Mouse (Mus musculus): ENCODE results near the gene Mrpl54.
A peak's percentile ranks its signal among the peaks of the same experiment; 100 is the strongest.
"Not testable (repeated sequence)": the region's sequence is repeated elsewhere in the genome, so short reads cannot be mapped to it uniquely, and the experiment has no call there.

The Mrpl54 gene

DNA sequence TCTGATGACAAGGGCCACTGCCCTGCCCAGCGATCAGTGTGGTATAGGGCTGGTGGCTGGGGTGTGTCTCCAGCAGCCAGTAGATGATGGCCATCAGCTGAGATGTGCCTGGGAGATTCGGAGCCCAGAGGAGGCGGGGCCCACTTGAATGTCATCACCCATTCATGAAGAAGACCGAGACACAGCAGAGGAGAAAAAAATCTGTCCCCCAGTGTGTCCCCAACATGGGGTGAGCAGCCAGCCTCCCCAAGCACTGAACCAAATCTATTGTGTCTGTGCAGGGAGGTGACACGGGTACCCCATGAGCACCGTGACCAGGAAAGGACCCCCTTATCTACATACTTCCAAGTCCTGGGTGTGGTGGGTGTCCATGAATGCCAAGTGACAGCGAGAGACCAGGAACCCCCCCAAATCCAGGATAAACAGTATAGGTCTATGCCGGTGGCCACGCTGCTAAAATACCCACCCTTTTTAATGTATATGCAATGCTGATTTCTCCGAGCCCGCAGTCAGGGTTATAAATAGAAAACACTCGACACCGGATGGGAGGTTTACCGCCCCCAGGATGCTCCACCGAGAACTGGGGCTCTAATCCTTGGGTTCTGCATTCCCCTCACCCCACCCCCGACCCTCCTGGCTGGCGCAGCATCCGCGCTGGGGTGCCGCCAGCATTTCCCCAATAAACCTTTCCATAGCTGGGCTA, 36.8 kb downstream of the Mrpl54 start:
- no peak for DNase-seq (ENCODE audit: low spot score)

DNA sequence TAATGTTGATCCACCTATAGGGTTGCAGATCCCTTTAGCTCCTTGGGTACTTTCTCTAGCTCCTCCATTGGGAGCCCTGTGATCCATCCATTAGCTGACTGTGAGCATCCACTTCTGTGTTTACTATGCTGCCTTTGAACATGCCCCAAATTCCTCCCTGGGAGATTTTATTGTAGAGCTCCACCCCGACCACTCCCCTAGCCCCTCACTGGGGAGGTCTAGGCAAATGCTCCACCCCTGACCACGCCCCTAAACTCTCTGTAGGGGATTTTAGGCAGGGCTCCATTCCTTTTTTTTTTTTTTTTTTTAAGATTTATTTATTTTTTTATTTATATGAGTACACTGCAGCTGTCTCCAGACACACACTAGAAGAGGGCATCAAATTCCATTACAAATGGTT, 43.0 kb downstream of the Mrpl54 start:
- not testable (repeated sequence) for DNase-seq (ENCODE audit: low spot score)

DNA sequence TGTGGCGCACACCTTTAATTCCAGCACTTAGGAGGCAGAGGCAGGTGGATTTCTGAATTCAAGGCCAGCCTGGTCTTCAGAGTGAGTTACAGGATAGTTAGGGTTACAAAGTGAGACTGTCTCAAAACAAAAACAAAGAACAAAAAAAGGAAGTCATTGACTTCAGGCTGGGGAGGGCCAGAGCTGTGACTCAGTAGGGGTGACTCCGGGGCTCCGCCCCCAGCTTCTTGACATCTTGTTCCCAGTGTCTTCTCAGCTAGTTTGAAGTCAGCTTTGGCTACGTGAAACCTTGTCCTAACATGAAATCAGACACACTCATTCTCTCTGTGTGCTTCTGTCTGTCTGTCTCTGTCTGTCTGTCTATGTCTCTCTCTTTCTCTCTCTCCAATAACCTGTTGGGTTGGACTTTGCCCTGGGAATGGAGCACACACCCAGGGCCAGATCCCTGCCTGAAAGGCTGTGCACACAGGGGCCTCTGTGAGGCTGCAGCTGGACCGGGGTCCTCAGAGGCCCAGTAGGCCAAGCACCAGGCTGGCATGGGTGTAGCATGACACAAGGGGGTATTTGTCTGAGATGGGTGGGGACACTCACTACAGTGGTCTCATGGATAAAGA, 45.2 kb downstream of the Mrpl54 start:
- DNase-seq (ENCODE audit: low spot score), result no peak

DNA sequence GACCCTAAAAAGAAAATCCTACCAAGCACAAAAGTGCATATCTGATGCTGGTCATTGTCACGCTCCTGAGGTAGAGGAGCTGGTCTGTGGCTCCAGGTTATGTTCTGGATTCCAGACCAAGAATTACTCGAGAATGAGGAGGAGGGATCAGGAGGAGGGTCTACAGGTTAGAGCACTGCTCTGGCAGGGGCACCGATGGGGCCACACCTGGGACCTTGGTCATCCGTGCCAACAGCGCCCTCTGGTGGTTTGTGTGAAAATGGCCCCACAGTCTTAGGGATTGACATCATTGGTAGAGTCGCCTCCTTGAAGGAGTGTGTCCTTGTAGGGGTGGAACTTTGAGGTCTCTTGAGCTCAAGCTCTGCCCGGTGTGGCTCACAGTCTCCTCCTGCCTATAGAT, 48.8 kb downstream of the Mrpl54 start:
- DNase-seq (ENCODE audit: low spot score), result peak; percentile 36

DNA sequence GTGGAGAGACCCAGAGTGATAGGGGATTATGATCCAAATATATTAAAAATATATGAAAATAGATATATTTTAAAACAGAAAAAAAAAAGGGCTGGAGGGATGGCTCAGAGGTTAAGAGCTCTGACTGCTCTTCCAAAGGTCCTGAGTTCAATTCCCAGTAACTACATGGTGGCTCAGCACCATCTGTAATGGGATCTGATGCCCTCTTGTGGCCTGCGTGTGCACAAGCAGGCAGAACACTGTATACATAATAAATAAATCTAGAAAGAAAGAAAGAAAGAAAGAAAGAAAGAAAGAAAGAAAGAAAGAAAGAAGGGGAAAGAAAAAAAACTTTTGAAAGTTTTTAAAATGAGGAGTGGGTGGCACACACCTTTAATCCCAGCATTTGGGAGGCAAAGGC, 49.5 kb downstream of the Mrpl54 start:
- not testable (repeated sequence) for DNase-seq (ENCODE audit: low spot score)

DNA sequence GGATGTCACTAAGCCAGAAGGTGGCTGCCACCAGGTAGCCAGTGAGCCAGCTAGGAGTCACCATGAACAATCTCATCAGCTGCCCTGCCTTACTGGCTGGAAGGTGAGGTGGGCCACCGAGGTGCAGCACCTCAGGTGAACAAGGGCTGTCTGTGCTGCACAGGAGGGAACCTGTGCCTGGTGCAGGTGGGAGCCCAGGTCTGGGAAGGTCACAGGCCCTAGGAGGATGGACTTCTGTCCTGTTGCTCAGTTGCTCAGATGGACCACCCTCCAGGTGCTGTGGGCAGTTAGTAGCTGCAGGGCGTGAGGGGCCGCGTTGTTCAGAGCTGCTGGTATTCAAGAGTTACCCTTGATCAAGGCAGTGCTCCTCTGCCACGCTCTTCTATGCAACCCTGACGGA, 49.9 kb downstream of the Mrpl54 start:
- DNase-seq (ENCODE audit: low spot score), result no peak

DNA sequence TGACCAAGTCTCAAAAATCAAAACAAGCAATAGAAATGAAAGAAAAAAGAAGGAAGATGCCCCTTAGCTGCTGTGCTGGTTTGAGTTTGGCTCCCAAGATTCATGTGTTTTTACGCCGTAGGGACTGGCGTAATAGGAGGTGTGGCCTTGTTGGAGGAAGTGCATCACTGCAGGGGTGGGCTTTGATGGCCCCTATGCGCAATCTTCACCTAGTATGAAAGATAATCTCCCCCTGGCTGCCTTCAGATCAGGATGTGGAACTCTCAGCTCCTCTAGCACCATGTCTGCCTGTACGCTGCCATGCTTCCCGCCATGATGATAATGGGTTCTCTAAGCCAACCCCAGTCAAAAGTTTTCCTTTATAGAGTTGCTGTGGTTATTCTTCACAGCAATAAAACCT, 50.5 kb downstream of the Mrpl54 start:
- no peak for DNase-seq (ENCODE audit: low spot score)

Measured in ovary, postnatal 10 days (tissue).